Mouse (Mus musculus) spleen, adult 2 months (tissue): ENCODE measurements around the gene Rad51b. TPM values are rescaled to one million over a fixed set of nuclear protein-coding genes. Genes with fewer than 3 reads are reported as not detected.

Experiments used
- DNase-seq, 2 experiments: peaks; one replicate each; pipeline versions ENCODE4 v3.0.0 to v3.0.0-alpha.2; 2012 to 2021; ENCODE audit warnings: low spot score in 2 of 2, low read depth in 1 of 2
- H3K27ac ChIP-seq: fragments of 200-500 bp; 2 replicates; pipeline ENCODE4 v1.5.1; 2012; ENCODE audit warnings: low read length, inconsistent platforms; ENCODE audit not compliant: insufficient read depth
- H3K27me3 ChIP-seq: fragments of 200-500 bp; 2 replicates; pipeline ENCODE4 v1.6.1; 2012; ENCODE audit warnings: mild to moderate bottlenecking, moderate library complexity, low read length, inconsistent platforms; ENCODE audit not compliant: control insufficient read depth, insufficient read depth
- H3K36me3 ChIP-seq: fragments of 200-500 bp; 2 replicates; pipeline ENCODE4 v1.6.1; 2012; ENCODE audit warnings: mild to moderate bottlenecking, low read length, inconsistent platforms; ENCODE audit not compliant: control insufficient read depth, insufficient read depth
- H3K4me1 ChIP-seq: fragments of 200-500 bp; 2 replicates; pipeline ENCODE4 v1.6.1; 2011; ENCODE audit warnings: inconsistent platforms; ENCODE audit not compliant: control insufficient read depth, insufficient read depth, insufficient read length
- H3K4me3 ChIP-seq: fragments of 200-500 bp; 2 replicates; pipeline ENCODE4 v1.5.1; 2011; ENCODE audit warnings: mild to moderate bottlenecking, inconsistent platforms; ENCODE audit not compliant: insufficient read depth, insufficient read length; ENCODE audit errors: extremely low read depth
- CTCF ChIP-seq: fragments of 200-500 bp; IDR thresholded peaks from 2 replicates; pipeline ENCODE4 v1.5.1; 2011; ENCODE audit warnings: mild to moderate bottlenecking, inconsistent platforms; ENCODE audit not compliant: insufficient read depth, insufficient read length, insufficient replicate concordance; ENCODE audit errors: extremely low read depth
- POLR2A ChIP-seq: fragments of 200-500 bp; IDR thresholded peaks from 2 replicates; pipeline ENCODE4 v1.6.1; 2011; ENCODE audit warnings: low read depth, low read length, inconsistent platforms
- WGBS: fragments of 180-500 bp; shearing (Covaris S2); methylation state at CpG from one replicate; pipeline ENCODE4 v1.1.7; 2018; 5-methylcytosine and 5-hydroxymethylcytosine counted together
- polyA plus RNA-seq: library from polyadenylated mRNA; depleted of rRNA; stranded (reverse); fragments of >200 nt; gene quantifications from 2 replicates; pipeline ENCODE4 v1.2.3, GENCODE M21; 2012

The Rad51b gene
- polyA plus RNA-seq, 1 experiment, result 0.26 TPM

DNA sequence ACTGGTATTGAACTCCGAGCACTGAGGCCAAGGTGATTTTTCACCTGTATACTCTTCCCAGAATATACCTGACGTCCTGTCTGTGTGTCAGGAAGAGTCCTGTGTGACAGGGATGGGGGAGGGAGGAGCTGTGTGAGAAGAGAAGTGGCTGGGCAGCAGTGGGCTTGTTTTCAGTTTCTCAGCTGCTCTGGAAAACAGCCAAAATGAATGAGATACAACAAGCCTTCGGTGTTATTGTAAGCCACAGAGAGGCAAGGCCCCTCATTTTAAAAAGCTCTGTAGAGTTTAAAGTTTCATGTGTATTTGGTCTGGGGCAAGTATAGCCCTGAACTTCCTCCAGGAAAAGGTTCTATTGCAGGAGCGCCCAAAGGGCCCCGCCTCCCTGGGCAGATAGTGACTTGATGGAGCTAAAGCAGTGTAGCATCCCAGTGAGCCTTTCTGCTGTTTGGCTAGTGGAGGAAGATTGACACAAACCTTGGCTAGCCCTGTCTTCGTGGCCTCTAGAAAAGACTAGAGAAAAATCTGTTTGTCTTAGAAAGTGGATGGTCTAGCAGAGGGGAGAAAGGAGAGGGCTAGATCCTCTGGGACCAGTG is 313.5 kb downstream of the Rad51b start:
- no peak for DNase-seq
- TF ChIP-seq POLR2A, result no peak
- no peak for TF ChIP-seq CTCF
- peaks cover 5% of the 10 kb centered on the region; the same call in 1 of the 2 replicates for H3K4me1 ChIP-seq
- H3K27ac ChIP-seq, result no peak overlapping the region
- H3K4me3 ChIP-seq, result no peak overlapping the region
- H3K36me3 ChIP-seq, result no peaks in the 10 kb centered on the region
- WGBS, result 68% methylated on average over 6 of the region's 6 CpGs
- no peaks in the 10 kb centered on the region for H3K27me3 ChIP-seq

- H3K27me3 ChIP-seq, result no peaks in the 10 kb centered on the region
- peak overlapping the region; percentile 68; the same call in 1 of the 2 replicates for H3K27ac ChIP-seq
- no peak for TF ChIP-seq CTCF
- no peak for TF ChIP-seq POLR2A
These were observed 314.6 kb downstream of the Rad51b start for GRCm38 (mm10) chr12:79611665-79612064.

DNA sequence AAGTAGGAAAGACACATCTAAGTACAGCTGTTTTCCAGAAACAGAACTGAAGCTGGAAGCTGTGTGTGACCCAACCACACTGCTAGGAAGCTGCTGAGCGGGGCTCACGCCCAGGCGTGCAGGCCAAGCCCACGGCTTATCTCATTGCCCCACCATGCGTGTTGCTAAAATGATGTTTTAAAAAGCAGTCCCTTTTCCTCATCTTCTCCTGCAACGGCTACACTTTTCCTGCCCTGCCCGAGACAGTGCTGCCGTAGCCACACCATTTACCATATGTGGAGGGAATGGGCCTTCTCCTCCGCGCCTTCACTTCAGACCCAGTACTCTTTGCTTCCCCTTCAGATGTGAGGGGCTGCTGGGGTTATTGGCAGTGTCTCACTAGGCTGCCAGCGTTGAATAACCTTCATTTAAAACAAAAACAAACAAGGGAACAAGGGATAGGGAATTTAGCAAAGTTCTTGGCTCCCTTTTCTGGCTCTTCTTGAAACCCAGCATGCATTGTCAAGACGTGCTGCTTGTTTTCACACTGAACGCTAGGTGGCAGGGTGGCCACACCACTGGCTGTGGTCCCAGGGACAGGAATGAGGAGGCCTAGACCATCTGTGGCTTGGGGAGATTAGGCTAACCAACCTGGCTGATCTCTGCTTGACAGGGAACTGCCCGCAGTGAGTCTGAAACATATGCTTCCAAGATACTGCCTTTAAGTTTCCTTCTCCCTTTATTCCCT is 315.4 kb downstream of the Rad51b start:
- Histone ChIP-seq H3K4me3 (no peak overlapping the region), H3K27ac (peak overlapping the region; percentile 36), H3K36me3 (no peaks in the 10 kb centered on the region), H3K4me1 (peaks cover 10% of the 10 kb centered on the region; the same call in 1 of the 2 replicates), H3K27me3 (no peaks in the 10 kb centered on the region)
- WGBS, result 55% methylated on average over 14 of the region's 14 CpGs
- DNase-seq, result peak in 1 of 2 experiments; percentile 81
- TF ChIP-seq CTCF (peak; percentile 98; the same call in 1 of the 2 replicates), POLR2A (no peak)

More at GRCm38 (mm10) chr12:79611665-79612064, 314.6 kb downstream of the Rad51b start:
- H3K4me1 ChIP-seq, result peaks cover 8% of the 10 kb centered on the region; the same call in 1 of the 2 replicates
- no peak for DNase-seq
- no peaks in the 10 kb centered on the region for H3K36me3 ChIP-seq
- WGBS, result 74% methylated on average over 2 of the region's 2 CpGs
- H3K4me3 ChIP-seq, result no peak overlapping the region

DNA sequence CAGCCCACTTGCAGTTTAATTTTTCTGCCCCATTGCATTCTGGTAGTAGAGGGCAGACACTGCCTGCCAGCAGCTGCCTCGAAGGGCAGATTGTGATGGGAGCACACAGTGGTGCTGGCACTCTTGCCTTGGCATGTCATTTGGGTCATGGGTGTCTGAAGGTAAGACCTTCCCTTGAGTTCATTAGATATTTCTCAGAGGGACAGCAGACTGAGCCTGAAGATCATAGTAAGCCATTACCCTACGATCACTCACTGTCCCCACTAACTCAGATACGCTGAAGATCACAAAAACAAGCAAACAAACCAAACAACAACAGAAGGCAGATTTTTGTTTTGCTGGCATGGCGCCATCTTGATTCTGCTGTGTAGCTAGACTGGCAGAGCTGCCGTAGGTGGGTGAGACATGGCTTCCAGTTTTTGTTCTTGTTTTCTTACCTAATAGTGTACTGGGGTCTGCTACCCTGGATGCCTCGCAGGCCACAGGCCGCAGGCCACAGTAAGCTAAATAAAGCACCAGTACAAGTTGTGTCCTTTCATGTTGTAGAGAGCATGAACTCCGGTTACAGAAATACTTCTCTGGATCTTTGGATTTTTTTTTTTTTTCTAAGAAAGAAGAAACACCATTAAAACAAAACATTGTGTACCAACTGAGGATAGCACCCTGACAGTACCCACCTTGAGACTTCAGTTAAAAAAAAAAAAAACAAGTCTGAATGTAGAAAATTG is 316.1 kb downstream of the Rad51b start:
- peaks cover 10% of the 10 kb centered on the region; the same call in 1 of the 2 replicates for H3K4me1 ChIP-seq

GRCm38 (mm10) chr12:79613846-79614582 is 316.9 kb downstream of the Rad51b start:
- H3K4me3 ChIP-seq, result no peak overlapping the region
- H3K4me1 ChIP-seq, result peaks cover 10% of the 10 kb centered on the region; the same call in 1 of the 2 replicates
- DNase-seq, result no peak
- TF ChIP-seq CTCF (no peak), POLR2A (no peak)
- H3K27ac ChIP-seq, result no peak overlapping the region
- H3K27me3 ChIP-seq, result no peaks in the 10 kb centered on the region
- WGBS, result 75% methylated on average over 9 of the region's 9 CpGs
- H3K36me3 ChIP-seq, result no peaks in the 10 kb centered on the region

More for the DNA sequence above, 316.1 kb downstream of the Rad51b start:
- no peak for DNase-seq
- 84% methylated on average over 8 of the region's 8 CpGs for WGBS
- peak overlapping the region; percentile 30 for H3K27ac ChIP-seq
- no peak overlapping the region for H3K4me3 ChIP-seq
- no peaks in the 10 kb centered on the region for H3K36me3 ChIP-seq
- H3K27me3 ChIP-seq, result no peaks in the 10 kb centered on the region
- no peak for TF ChIP-seq CTCF
- no peak for TF ChIP-seq POLR2A

DNA sequence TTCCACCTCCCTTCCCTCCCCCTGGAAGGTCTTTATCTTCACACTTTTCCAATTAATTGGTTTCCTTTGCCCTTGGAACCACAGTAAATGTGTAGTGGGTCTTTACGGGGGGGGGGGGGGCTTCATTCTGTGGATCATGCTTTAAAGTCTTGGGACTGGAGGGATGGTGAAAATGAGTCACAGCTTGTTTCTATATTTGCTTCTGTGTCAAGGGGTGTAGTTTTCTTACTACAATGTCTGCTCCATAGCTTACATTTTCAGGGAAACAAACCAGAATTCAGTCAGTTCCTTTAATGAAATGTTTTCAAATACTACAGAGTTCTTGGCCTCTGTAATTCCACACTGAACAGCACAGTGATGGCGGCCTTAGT is 317.5 kb downstream of the Rad51b start:
- DNase-seq, result no peak
- no peaks in the 10 kb centered on the region for H3K36me3 ChIP-seq
- H3K4me1 ChIP-seq, result peaks cover 10% of the 10 kb centered on the region; the same call in 1 of the 2 replicates
- no peak for TF ChIP-seq CTCF
- TF ChIP-seq POLR2A, result no peak
- H3K27me3 ChIP-seq, result no peaks in the 10 kb centered on the region
- no peak overlapping the region for H3K4me3 ChIP-seq
- WGBS, result 90% methylated on average over 2 of the region's 2 CpGs
- H3K27ac ChIP-seq, result no peak overlapping the region
